Mouse (Mus musculus) bone marrow macrophage, adult 2 months (primary cell): ENCODE measurements around the gene Clta.

ENCODE experiments used
- CTCF ChIP-seq: IDR thresholded peaks from 2 replicates; pipeline ENCODE4 v1.5.1; 2012; ENCODE audit warnings: low read depth, mild to moderate bottlenecking, low read length, moderate library complexity
- POLR2A ChIP-seq: IDR thresholded peaks from 2 replicates; pipeline ENCODE4 v1.6.1; 2012; ENCODE audit warnings: mild to moderate bottlenecking, low read depth, low read length, borderline replicate concordance

- TF ChIP-seq CTCF, result no peak
- no peak for TF ChIP-seq POLR2A
These were observed 20.0 kb downstream of the Clta start for GRCm38 (mm10) chr4:44024241-44024640.
